Mouse (Mus musculus): ENCODE measurements around the gene Vdac2. TPM values are rescaled to one million over a fixed set of nuclear protein-coding genes. Genes with fewer than 3 reads are reported as not detected.
A peak's percentile ranks its signal among the peaks of the same experiment; 100 is the strongest.

The Vdac2 gene
- polyA plus RNA-seq, 1 experiment: 183 TPM

DNA sequence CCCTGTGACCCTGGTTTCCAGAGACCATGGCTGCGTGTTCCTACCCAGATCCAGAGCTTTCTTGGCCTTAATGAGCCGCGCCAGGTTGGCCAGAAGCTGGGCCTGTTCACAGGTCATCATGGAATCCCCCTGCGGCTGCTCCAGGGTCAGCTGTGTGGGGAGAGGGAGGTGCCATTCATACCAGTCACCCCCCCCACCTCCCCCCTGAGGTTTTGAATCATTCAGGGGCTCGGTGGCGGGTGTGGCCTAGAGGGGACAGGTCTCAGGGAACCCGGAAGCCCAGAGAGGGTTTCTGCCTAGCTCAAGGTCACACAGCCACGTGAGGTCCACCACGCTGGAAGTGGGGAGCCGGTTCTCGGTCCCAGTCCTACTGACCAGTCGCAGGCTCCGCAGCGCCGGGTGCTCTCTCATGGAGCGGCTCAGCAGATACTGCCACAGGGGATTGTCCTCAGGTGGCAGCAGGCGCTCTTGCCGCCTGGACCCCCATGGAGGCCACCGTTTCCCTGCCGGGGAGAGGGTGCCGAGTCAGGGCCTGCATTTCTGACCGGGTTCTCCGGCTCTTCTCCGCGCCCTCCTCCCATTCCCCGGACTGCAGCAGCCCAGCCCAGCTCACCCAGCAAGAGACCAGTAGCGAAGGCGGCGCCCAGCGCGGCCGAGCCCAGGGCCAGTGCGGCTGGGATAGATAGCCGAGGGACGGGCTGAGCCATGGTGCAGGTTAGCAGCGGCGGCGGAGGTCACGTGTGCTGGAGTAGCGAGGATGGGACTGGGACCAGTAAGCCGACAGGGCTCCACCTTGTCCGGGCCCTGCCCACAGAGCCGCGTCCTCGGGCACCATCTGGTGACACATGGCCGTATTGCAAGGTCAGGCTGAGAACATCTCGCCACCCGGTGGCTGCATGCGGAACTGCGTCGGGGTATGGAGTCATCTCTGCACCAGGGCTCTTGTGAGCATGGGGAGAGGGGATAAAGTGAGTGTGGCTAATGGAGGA, 23.4 kb downstream of the Vdac2 start, which contains the start of gene Comtd1:
TSS of gene Comtd1 (minus strand) at position 812 of the 989 bp plus-strand sequence.
- Histone ChIP-seq H3K4me1 (ENCODE audit: control insufficient read depth, insufficient read depth, low read length) (no peaks in the 10 kb centered on the region), H3K4me3 (ENCODE audit: insufficient read depth, low read length) (peak within 1 kb of the TSS; percentile 72), H3K27ac (ENCODE audit: insufficient read depth, low read length) (peak within 1 kb of the TSS; percentile 60)
- peak; percentile 51; the same call in 1 of the 2 replicates for TF ChIP-seq POLR2A (IDR thresholded peaks at IDR 0.05; ENCODE audit: extremely low read depth, insufficient read depth, low read length)
- TF ChIP-seq CTCF (IDR thresholded peaks at IDR 0.05; ENCODE audit: extremely low read depth, insufficient read depth, low read length): peak; percentile 100

DNA sequence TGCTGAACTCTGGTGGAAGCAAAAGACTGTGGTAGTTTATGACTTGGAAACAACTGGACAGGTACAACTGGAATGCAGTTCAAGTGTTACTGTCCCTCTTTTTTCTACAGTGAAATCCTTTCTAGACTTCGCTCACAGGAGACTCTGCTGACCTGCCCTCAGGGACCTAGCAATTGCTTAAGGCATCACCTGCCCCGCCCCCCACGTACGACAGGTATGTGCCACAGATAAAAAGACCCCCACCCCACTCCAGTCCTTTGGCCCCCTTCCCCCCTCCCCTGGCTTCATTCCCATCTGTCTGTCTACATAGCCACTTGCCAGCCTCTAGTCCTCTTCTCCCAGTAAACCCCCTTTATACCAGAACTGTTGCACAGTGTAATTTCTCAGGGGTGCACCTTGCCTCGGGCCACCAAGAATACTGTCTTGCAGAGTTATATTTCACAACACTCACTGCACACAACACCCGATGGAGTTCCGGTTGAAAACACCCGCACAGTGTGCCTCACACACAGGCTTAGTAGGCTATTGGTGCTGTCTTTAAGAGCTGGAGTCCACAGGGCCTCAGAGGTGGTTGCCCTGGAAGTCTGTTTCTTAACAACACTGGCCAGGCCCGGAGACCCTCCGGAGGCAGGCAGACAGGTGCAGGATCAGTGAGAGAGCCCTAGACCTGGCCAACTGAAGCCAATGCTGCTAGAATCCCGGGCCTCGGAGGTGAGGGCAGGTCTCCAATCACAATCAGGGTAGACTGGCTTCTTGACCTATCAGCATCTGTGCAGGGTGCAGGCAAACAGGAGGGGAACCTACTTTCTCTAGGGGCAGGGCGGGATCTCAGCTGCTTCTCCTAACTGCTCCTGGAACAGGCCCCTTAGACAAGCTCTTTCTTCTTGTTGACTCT, 24.7 kb downstream of the Vdac2 start:
- no peak overlapping the region for H3K27ac ChIP-seq (ENCODE audit: insufficient read depth, low read length)
- no peaks in the 10 kb centered on the region for H3K4me1 ChIP-seq (ENCODE audit: control insufficient read depth, insufficient read depth, low read length)
- no peak overlapping the region for H3K4me3 ChIP-seq (ENCODE audit: insufficient read depth, low read length)
- TF ChIP-seq POLR2A (IDR thresholded peaks at IDR 0.05; ENCODE audit: extremely low read depth, insufficient read depth, low read length) (no peak), CTCF (IDR thresholded peaks at IDR 0.05; ENCODE audit: extremely low read depth, insufficient read depth, low read length) (no peak)

DNA sequence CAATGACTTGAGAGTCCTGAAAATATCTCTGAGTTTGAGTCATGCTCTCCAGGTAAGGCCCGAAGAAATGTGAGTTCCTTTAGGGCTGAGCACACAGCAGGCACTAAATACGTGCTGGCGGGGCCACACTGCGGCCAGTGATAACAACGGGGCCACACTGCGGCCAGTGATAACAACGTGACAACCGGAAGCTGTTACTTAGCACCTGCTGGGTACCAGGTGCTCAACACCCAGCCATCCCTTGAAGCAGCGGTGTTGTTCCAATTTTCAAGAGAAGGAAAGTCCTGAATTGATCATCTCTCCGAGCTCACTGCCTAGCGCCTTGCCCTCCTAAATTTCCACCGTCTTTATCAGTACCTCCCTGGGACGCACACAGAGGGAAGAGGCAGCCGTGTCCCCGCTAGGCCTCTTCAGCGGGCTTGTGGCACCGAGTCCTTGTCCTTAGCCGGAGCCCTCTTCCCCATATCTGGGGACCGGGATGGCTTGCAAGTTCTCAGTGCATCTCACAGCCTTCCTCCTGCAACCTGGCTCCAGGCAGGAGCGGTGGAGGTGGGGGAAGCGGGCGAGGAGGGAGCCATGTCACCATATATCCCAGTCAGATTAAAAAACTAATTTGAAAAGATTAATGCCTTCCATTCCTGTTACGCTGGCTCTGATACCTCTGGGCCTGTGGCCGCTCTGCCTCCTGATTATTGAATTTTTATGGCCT, 25.5 kb downstream of the Vdac2 start:
- H3K4me3 ChIP-seq (ENCODE audit: insufficient read depth, low read length): no peak overlapping the region
- TF ChIP-seq CTCF (IDR thresholded peaks at IDR 0.05; ENCODE audit: extremely low read depth, insufficient read depth, low read length): no peak
- H3K27ac ChIP-seq (ENCODE audit: insufficient read depth, low read length): no peak overlapping the region
- H3K4me1 ChIP-seq (ENCODE audit: control insufficient read depth, insufficient read depth, low read length): no peaks in the 10 kb centered on the region

DNA sequence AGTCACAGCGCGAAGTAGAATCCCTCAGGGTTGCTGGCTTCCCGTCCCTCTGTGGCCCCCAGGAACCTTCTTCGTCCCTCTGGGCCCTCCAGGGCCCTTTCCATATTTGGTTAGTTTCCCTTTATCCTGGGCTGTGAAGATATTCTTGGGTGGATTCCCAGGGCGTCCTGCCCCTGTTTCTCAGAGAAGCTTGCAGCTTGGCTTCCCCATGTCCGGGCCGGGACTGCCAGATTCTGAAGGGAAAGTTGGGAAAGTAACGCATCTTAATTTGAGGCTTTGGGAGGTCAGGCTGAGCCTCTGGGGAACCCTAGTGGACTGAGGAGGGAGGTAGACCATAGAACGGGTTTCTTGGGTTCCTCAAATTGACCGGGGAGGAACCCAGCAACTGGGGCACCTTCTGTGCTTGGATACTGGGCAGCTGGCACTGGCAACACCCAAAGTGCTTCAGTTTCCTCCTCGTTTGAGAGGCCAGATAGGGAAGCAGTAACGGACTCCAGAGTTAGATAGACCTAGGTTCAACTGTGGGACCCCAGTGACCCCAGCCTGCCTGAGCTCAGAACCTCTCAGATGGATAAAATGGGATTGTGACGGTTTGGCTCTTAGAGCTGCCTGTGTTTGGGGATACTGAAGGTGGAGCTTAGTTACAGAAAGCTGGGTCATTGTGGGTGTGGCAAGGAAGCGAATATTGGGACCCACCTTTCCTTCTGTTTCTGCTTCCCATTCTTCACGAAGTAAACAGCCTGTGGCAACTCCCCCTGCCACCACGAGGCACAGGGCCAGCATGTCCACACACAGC, 27.2 kb downstream of the Vdac2 start:
- H3K4me1 ChIP-seq (ENCODE audit: control insufficient read depth, insufficient read depth, low read length): no peaks in the 10 kb centered on the region
- H3K4me3 ChIP-seq (ENCODE audit: insufficient read depth, low read length): no peak overlapping the region
- H3K27ac ChIP-seq (ENCODE audit: insufficient read depth, low read length): 0 out of 2 replicates have a peak overlapping the region, but pooled peaks have one; percentile 8
- TF ChIP-seq POLR2A (IDR thresholded peaks at IDR 0.05; ENCODE audit: extremely low read depth, insufficient read depth, low read length) (no peak), CTCF (IDR thresholded peaks at IDR 0.05; ENCODE audit: extremely low read depth, insufficient read depth, low read length) (no peak)

DNA sequence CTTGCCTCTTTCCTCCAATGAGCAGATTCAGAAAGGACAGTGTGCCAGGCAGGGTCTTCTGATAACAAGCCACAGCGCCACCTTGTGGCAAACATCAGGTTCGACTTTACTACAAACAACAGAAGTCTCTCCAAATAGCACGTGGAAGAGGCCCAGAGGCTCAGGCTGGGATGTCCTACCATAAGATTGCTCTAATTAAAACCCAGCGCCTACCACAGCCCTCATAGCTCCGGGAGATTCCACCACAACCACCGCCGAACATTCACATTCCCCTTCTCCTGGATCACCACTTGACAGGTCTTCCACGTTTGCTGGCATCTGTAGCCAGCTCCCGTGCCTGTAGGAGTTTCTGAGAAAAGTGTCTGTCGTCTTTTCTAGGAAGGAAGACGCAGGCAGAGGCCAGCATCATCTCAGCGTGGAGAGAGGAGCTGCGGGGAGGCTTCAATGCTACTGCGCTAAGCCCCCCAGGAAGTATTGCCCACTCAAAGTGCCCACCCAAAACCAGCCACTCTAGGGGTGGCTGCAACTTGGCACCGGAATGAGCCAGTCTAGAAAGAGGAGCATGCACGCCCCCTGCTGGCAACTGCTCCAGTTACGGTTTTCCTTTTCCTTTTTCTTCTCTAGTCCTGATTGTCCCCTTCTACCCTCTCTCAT, 28.5 kb downstream of the Vdac2 start:
- no peaks in the 10 kb centered on the region for H3K4me1 ChIP-seq (ENCODE audit: control insufficient read depth, insufficient read depth, low read length)
- H3K27ac ChIP-seq (ENCODE audit: insufficient read depth, low read length): no peak overlapping the region
- no peak for TF ChIP-seq POLR2A (IDR thresholded peaks at IDR 0.05; ENCODE audit: extremely low read depth, insufficient read depth, low read length)
- peak; percentile 62 for TF ChIP-seq CTCF (IDR thresholded peaks at IDR 0.05; ENCODE audit: extremely low read depth, insufficient read depth, low read length)
- H3K4me3 ChIP-seq (ENCODE audit: insufficient read depth, low read length): no peak overlapping the region

DNA sequence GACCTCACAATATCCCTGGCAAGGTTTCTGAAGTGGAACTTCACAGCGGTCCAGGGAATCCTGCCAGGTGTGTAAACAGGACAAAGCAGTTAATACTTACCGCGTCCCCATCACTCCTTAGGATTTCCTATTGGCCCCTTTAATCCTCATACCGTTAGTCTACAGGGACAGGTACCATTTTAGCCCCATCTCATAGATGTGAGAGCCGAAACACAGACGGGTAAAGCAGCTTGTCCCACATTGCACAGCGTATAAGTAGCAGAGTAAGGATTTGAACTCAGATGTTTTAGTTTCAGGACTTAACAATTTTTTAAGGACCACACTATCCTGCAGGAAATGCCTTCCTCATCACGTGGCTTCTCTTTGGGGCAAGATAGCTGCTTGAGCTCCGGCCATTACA, 29.2 kb downstream of the Vdac2 start:
- Histone ChIP-seq H3K27ac (ENCODE audit: insufficient read depth, low read length) (no peak overlapping the region), H3K4me3 (ENCODE audit: insufficient read depth, low read length) (no peak overlapping the region), H3K4me1 (ENCODE audit: control insufficient read depth, insufficient read depth, low read length) (no peaks in the 10 kb centered on the region)
- TF ChIP-seq POLR2A (IDR thresholded peaks at IDR 0.05; ENCODE audit: extremely low read depth, insufficient read depth, low read length) (no peak), CTCF (IDR thresholded peaks at IDR 0.05; ENCODE audit: extremely low read depth, insufficient read depth, low read length) (no peak)

DNA sequence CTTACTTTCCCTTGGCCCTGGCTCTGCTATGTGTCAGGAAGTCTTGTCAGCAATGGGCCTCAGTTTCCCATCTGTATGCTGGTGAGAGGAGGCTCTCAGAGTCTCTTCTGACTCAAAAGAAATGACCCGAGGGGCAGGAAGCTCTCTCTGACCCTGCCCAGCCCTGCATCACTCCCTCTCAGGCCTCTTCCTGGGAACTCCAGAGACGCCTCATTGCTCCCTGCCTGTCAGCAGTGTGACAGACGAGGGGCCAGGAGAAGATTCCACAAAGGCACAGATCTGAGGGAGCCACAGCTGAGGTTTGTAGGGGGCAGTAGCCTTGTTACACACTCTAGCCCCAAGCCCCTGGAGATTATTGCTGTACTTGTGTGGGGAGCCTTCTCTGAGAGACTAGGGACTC, 30.9 kb downstream of the Vdac2 start:
- no peaks in the 10 kb centered on the region for H3K4me1 ChIP-seq (ENCODE audit: control insufficient read depth, insufficient read depth, low read length)
- TF ChIP-seq CTCF (IDR thresholded peaks at IDR 0.05; ENCODE audit: extremely low read depth, insufficient read depth, low read length) (no peak), POLR2A (IDR thresholded peaks at IDR 0.05; ENCODE audit: extremely low read depth, insufficient read depth, low read length) (no peak)
- H3K27ac ChIP-seq (ENCODE audit: insufficient read depth, low read length): no peak overlapping the region
- H3K4me3 ChIP-seq (ENCODE audit: insufficient read depth, low read length): no peak overlapping the region

DNA sequence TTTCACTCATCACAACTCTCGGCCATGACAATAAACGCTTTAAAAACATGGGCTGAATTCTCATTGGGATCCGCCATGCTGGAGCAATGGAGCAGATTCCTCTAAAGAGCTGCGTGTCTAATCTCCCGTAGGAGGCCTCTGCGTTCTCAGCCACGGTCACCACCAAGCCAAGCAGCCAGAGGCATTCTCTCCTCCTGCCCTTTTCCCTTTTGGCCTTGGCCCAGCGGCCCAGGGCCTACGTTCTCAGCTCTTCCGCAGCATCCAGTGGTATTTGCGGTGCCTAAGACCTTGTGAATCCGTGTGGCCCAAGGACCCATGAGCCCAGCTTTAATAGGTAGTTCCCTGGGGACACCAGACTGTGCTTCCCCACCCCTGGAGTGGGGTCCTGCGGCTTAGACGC, 31.8 kb downstream of the Vdac2 start:
- H3K27ac ChIP-seq (ENCODE audit: insufficient read depth, low read length): no peak overlapping the region
- no peaks in the 10 kb centered on the region for H3K4me1 ChIP-seq (ENCODE audit: control insufficient read depth, insufficient read depth, low read length)
- no peak for TF ChIP-seq POLR2A (IDR thresholded peaks at IDR 0.05; ENCODE audit: extremely low read depth, insufficient read depth, low read length)
- no peak for TF ChIP-seq CTCF (IDR thresholded peaks at IDR 0.05; ENCODE audit: extremely low read depth, insufficient read depth, low read length)
- H3K4me3 ChIP-seq (ENCODE audit: insufficient read depth, low read length): no peak overlapping the region
